Mouse (Mus musculus): ENCODE data around the gene Dnajb2.

DNA sequence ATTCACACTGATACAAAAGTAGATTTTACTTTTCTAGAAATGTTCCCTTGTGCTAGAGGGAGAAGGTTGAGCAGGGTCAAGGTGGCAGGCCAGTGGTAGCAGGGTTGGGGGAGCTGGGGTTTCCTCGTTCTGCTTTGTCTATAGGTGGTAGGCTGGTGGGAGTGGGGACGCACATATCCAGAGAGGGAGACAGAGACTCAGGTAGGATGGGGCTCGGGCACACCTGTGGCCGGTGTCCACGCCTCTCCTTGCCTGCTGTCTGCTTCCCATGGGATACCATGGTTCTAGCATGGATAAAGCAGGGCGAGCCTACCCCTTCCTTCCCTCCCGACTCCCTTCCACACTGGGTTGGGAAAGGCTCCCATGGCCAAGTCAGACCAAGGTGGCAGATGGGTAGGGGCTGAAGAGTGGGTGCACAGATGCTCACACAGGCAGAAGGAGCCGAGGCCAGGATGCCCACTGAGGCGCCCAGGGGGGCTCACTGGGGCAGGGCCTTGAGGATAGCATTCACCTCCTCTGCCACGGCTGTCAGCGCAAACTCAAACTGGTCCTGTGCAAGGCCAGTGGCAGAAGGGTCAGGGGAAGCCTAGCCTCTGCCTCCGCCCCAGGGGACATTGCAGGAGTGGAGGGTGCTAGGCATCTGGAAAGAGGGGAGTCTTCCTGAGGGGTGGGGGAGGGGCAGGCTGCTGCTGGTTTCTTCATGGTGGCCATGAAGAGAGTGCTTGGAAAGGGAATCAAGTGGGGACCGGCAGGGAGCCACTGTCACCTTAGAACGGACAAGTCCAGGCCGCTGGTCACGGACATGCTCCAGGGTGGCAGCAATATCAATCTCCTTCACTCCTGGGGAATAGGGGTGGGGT lies 11.1 kb downstream of the Dnajb2 start:
- no peak for TF ChIP-seq POLR2A (IDR thresholded peaks at IDR 0.05; ENCODE audit: borderline replicate concordance, low read depth, low read length)
- no peak for TF ChIP-seq CTCF (IDR thresholded peaks at IDR 0.05; ENCODE audit: low read depth, low read length)

Measured in bone marrow macrophage, adult 2 months (primary cell).